Mouse (Mus musculus): ENCODE measurements around the gene Phactr3.

- TF ChIP-seq CTCF (IDR thresholded peaks at IDR 0.05; ENCODE audit: insufficient read depth, low read length) (no peak), POLR2A (IDR thresholded peaks at IDR 0.05; ENCODE audit: borderline replicate concordance, extremely low read depth, low read depth, low read length) (no peak)
Measured at GRCm38 (mm10) chr2:178118801-178119560, at the start of gene Phactr3.

Measured in lung, adult 2 months (tissue).